Mouse (Mus musculus) forebrain, embryonic 15.5 days (tissue): Measurements from ENCODE around the gene Slco4c1. TPM values are rescaled to one million over a fixed set of nuclear protein-coding genes. Genes with fewer than 3 reads are reported as not detected.

ENCODE experiments used
- ATAC-seq: fragments of 200-750 bp; cut with Nextera tagmentation; replicated peaks from 2 replicates; pipeline ENCODE4 v1.8.0; 2017; ENCODE audit warnings: mild to moderate bottlenecking, moderate TSS enrichment, moderate library complexity
- H3K27ac ChIP-seq: fragments of 300-500 bp; sonication (generic); replicated peaks from 2 replicates; pipeline ENCODE4 v1.5.1; 2015; ENCODE audit warnings: mild to moderate bottlenecking, inconsistent platforms
- H3K27me3 ChIP-seq: fragments of 300-500 bp; sonication (generic); 2 replicates; pipeline ENCODE4 v1.6.1; 2015; ENCODE audit warnings: inconsistent platforms
- H3K36me3 ChIP-seq: fragments of 300-500 bp; sonication (generic); 2 replicates; pipeline ENCODE4 v1.6.1; 2015; ENCODE audit warnings: mild to moderate bottlenecking, inconsistent platforms
- H3K4me1 ChIP-seq: fragments of 300-500 bp; sonication (generic); 2 replicates; pipeline ENCODE4 v1.6.1; 2015; ENCODE audit warnings: inconsistent platforms
- H3K4me2 ChIP-seq: fragments of 300-500 bp; sonication (generic); replicated peaks from 2 replicates; pipeline ENCODE4 v1.6.1; 2015; ENCODE audit warnings: mild to moderate bottlenecking, inconsistent platforms
- H3K4me3 ChIP-seq: fragments of 300-500 bp; sonication (generic); 2 replicates; pipeline ENCODE4 v1.5.1; 2015; ENCODE audit warnings: mild to moderate bottlenecking, inconsistent platforms
- H3K9ac ChIP-seq: fragments of 300-500 bp; sonication (generic); replicated peaks from 2 replicates; pipeline ENCODE4 v1.6.1; 2015; ENCODE audit warnings: mild to moderate bottlenecking, inconsistent platforms
- H3K9me3 ChIP-seq: fragments of 300-500 bp; sonication (generic); 2 replicates; pipeline ENCODE4 v1.6.1; 2016; ENCODE audit warnings: inconsistent platforms
- WGBS: fragments of 180-500 bp; shearing (Covaris S2); methylation state at CpG from one replicate; pipeline ENCODE4 v1.1.7; 2015; ENCODE audit warnings: mixed read lengths; 5-methylcytosine and 5-hydroxymethylcytosine counted together
- polyA plus RNA-seq: library from polyadenylated mRNA; unstranded; fragments of >200 nt; fragmentation: Nextera tagmentation; extraction: Ambion mirVana; gene quantifications from 2 replicates; pipeline ENCODE4 v1.2.1, GENCODE M21; 2015

Slco4c1 gene
- polyA plus RNA-seq, 1 experiment from 2014 or later, result 0.53 TPM

GRCm38 (mm10) chr1:96853541-96853940 lies 18.4 kb downstream of the Slco4c1 start:
- Histone ChIP-seq H3K36me3 (no peaks in the 10 kb centered on the region), H3K27ac (no peak overlapping the region), H3K27me3 (no peaks in the 10 kb centered on the region), H3K9ac (no peak overlapping the region), H3K4me1 (no peaks in the 10 kb centered on the region), H3K4me3 (no peak overlapping the region), H3K4me2 (no peak overlapping the region), H3K9me3 (no peaks in the 10 kb centered on the region)
- 71% methylated on average over 4 of the region's 4 CpGs for WGBS
- no peak for ATAC-seq

GRCm38 (mm10) chr1:96849101-96849500 lies 22.9 kb downstream of the Slco4c1 start:
- WGBS, result 67% methylated on average over 4 of the region's 4 CpGs

DNA sequence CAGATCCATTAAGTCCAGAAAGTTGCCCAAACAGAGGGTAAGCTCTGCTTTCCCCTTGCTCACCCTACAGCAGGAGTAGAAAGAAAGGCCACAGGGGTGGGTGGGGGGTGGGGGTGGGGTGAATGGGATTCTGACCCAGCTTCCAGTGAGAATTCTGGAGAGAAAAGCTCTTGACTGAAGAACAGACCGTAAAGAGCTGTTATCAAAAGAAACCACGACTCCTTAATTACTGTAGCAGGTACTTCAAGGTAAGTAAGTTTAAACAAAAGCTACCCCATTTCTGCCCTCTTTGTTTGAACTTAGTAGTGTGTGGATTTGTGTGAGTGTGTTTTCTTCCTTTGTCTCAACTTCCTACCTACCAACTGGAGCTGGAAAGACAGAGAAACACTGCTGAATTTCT lies 23.4 kb downstream of the Slco4c1 start:
- H3K36me3 ChIP-seq, result no peaks in the 10 kb centered on the region
- H3K9ac ChIP-seq, result no peak overlapping the region
- H3K9me3 ChIP-seq, result no peaks in the 10 kb centered on the region
- no peaks in the 10 kb centered on the region for H3K27me3 ChIP-seq
- no peak overlapping the region for H3K4me2 ChIP-seq
- H3K4me1 ChIP-seq, result no peaks in the 10 kb centered on the region
- H3K27ac ChIP-seq, result no peak overlapping the region
- 39% methylated on average over 2 of the region's 2 CpGs for WGBS
- no peak overlapping the region for H3K4me3 ChIP-seq
- ATAC-seq, result no peak

More at GRCm38 (mm10) chr1:96849101-96849500, 22.9 kb downstream of the Slco4c1 start:
- H3K9ac ChIP-seq, result no peak overlapping the region
- H3K4me3 ChIP-seq, result no peak overlapping the region
- no peak overlapping the region for H3K4me2 ChIP-seq
- H3K27me3 ChIP-seq, result no peaks in the 10 kb centered on the region
- no peak for ATAC-seq
- no peaks in the 10 kb centered on the region for H3K9me3 ChIP-seq
- H3K4me1 ChIP-seq, result no peaks in the 10 kb centered on the region
- H3K36me3 ChIP-seq, result no peaks in the 10 kb centered on the region
- no peak overlapping the region for H3K27ac ChIP-seq

GRCm38 (mm10) chr1:96846727-96847126 lies 25.2 kb downstream of the Slco4c1 start:
- no peaks in the 10 kb centered on the region for H3K4me1 ChIP-seq
- no peaks in the 10 kb centered on the region for H3K9me3 ChIP-seq
- no peak overlapping the region for H3K4me3 ChIP-seq
- H3K27ac ChIP-seq, result no peak overlapping the region
- no peaks in the 10 kb centered on the region for H3K36me3 ChIP-seq
- WGBS, result 4% methylated on average over 3 of the region's 3 CpGs
- H3K27me3 ChIP-seq, result no peaks in the 10 kb centered on the region
- peak; percentile 38; the same call in 1 of the 2 replicates for ATAC-seq
- H3K4me2 ChIP-seq, result no peak overlapping the region
- no peak overlapping the region for H3K9ac ChIP-seq

DNA sequence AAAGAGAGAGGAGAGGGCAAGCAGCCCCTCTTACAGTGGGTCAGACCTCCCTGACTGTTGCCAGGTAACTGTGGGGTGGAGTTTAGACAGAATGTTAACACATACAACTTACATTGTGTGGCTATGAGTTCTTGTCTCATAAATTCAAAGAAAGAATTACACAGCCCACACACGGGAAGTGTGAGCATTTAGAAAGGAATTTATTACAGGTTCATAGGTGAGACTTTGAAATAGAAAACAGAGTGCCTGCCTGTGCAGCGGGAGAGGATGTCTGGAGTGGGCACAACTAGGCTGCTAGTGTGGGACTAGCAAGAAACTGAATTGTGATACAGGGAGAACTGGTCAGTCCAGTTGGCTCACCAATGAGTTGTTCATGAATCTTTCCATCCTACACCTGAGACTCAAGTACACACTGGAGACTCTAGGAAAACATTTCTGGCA lies 66.7 kb downstream of the Slco4c1 start:
- 84% methylated on average over 2 of the region's 2 CpGs for WGBS
- H3K27me3 ChIP-seq, result no peaks in the 10 kb centered on the region
- H3K4me2 ChIP-seq, result no peak overlapping the region
- no peaks in the 10 kb centered on the region for H3K4me1 ChIP-seq
- no peak overlapping the region for H3K27ac ChIP-seq
- no peaks in the 10 kb centered on the region for H3K36me3 ChIP-seq
- no peak overlapping the region for H3K4me3 ChIP-seq
- H3K9me3 ChIP-seq, result no peaks in the 10 kb centered on the region
- no peak for ATAC-seq
- no peak overlapping the region for H3K9ac ChIP-seq

- Histone ChIP-seq H3K4me2 (no peak overlapping the region), H3K27me3 (no peaks in the 10 kb centered on the region)
- ATAC-seq, result peak; percentile 60; the same call in 1 of the 2 replicates
Measured at GRCm38 (mm10) chr1:96801595-96801994, 70.4 kb downstream of the Slco4c1 start.

DNA sequence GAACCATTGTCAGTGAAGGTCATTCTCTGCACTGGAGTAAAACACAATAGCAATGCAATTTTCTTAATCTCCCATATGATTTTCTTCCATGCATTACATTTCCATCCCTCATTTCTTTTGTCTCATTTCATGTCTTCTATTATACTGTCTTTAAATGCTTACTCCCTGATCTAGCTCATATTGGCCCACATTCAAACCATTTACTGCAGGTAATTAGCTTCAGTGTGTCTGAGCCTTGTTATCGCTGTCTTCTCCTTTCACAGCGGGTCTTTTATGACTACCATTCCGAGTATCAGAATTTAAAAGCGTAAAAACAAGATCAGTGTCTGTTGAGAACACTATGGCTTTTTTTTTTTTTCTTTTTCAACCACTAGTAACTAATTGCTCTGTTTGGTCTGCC lies 77.3 kb downstream of the Slco4c1 start:
- no peak for ATAC-seq
- H3K9me3 ChIP-seq, result no peaks in the 10 kb centered on the region

More at GRCm38 (mm10) chr1:96801595-96801994, 70.4 kb downstream of the Slco4c1 start:
- no peaks in the 10 kb centered on the region for H3K4me1 ChIP-seq
- no peaks in the 10 kb centered on the region for H3K36me3 ChIP-seq
- no peak overlapping the region for H3K4me3 ChIP-seq
- no peak overlapping the region for H3K9ac ChIP-seq
- H3K9me3 ChIP-seq, result no peaks in the 10 kb centered on the region
- no peak overlapping the region for H3K27ac ChIP-seq

GRCm38 (mm10) chr1:96794290-96794689 lies 77.7 kb downstream of the Slco4c1 start:
- Histone ChIP-seq H3K9ac (no peak overlapping the region), H3K4me2 (no peak overlapping the region), H3K27ac (no peak overlapping the region), H3K9me3 (no peaks in the 10 kb centered on the region), H3K4me3 (no peak overlapping the region), H3K4me1 (no peaks in the 10 kb centered on the region), H3K27me3 (no peaks in the 10 kb centered on the region), H3K36me3 (no peaks in the 10 kb centered on the region)
- ATAC-seq, result no peak
- WGBS, result 39% methylated on average over 5 of the region's 5 CpGs

More for the DNA sequence above, 77.3 kb downstream of the Slco4c1 start:
- H3K36me3 ChIP-seq, result no peaks in the 10 kb centered on the region
- no peak overlapping the region for H3K9ac ChIP-seq
- H3K4me2 ChIP-seq, result no peak overlapping the region
- 30% methylated on average over 4 of the region's 4 CpGs for WGBS
- H3K4me3 ChIP-seq, result no peak overlapping the region
- no peaks in the 10 kb centered on the region for H3K27me3 ChIP-seq
- H3K4me1 ChIP-seq, result no peaks in the 10 kb centered on the region
- no peak overlapping the region for H3K27ac ChIP-seq

- Histone ChIP-seq H3K4me1 (no peaks in the 10 kb centered on the region), H3K9me3 (no peaks in the 10 kb centered on the region), H3K4me2 (no peak overlapping the region), H3K27ac (no peak overlapping the region), H3K36me3 (no peaks in the 10 kb centered on the region), H3K9ac (no peak overlapping the region), H3K27me3 (no peaks in the 10 kb centered on the region), H3K4me3 (no peak overlapping the region)
- WGBS, result 92% methylated on average over 1 of the region's 1 CpGs
- no peak for ATAC-seq
Measured at GRCm38 (mm10) chr1:96789268-96789667, 82.7 kb downstream of the Slco4c1 start.

- Histone ChIP-seq H3K27me3 (no peaks in the 10 kb centered on the region), H3K9ac (no peak overlapping the region), H3K27ac (0 out of 2 replicates have a peak overlapping the region, but pooled peaks have one; percentile 23), H3K4me1 (no peaks in the 10 kb centered on the region), H3K9me3 (no peaks in the 10 kb centered on the region), H3K4me3 (no peak overlapping the region), H3K4me2 (no peak overlapping the region), H3K36me3 (no peaks in the 10 kb centered on the region)
- 92% methylated on average over 4 of the region's 4 CpGs for WGBS
- peak; percentile 61 for ATAC-seq
Measured at GRCm38 (mm10) chr1:96774174-96774573, 97.8 kb downstream of the Slco4c1 start.

- peak; percentile 78 for ATAC-seq
- Histone ChIP-seq H3K4me3 (no peak overlapping the region), H3K27ac (peak overlapping the region; percentile 44; the same call in 1 of the 2 replicates), H3K4me1 (no peaks in the 10 kb centered on the region), H3K4me2 (no peak overlapping the region), H3K36me3 (no peaks in the 10 kb centered on the region), H3K27me3 (no peaks in the 10 kb centered on the region), H3K9me3 (no peaks in the 10 kb centered on the region), H3K9ac (no peak overlapping the region)
- WGBS, result 48% methylated on average over 5 of the region's 5 CpGs
Measured at GRCm38 (mm10) chr1:96773712-96774111, 98.3 kb downstream of the Slco4c1 start.

GRCm38 (mm10) chr1:96770283-96770682 lies 101.7 kb downstream of the Slco4c1 start:
- H3K4me2 ChIP-seq, result no peak overlapping the region
- H3K27ac ChIP-seq, result no peak overlapping the region
- no peak overlapping the region for H3K9ac ChIP-seq
- H3K27me3 ChIP-seq, result no peaks in the 10 kb centered on the region
- no peaks in the 10 kb centered on the region for H3K36me3 ChIP-seq
- H3K4me3 ChIP-seq, result no peak overlapping the region
- WGBS, result 69% methylated on average over 1 of the region's 1 CpGs
- no peaks in the 10 kb centered on the region for H3K9me3 ChIP-seq
- ATAC-seq, result no peak
- H3K4me1 ChIP-seq, result no peaks in the 10 kb centered on the region

DNA sequence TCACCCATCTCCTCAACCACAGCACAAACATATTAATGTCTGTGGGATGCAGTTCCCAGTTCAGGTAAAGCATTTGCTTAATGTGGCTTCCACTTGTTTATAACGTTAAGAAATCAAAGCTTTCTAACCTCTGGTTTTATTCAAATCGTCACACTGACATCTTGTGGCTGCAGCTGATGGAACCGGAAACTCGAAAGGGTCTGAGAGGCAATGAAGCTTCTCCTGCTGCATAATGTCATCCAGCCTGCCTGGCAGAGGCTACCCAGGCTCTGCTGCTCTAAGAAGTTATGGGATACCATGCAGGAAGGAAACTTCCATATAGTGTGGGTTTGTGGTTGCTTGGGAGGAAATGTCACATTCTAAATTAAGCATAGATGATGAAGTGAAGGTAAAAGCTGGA lies 103.7 kb downstream of the Slco4c1 start:
- no peaks in the 10 kb centered on the region for H3K4me1 ChIP-seq
- H3K4me2 ChIP-seq, result no peak overlapping the region
- no peak overlapping the region for H3K4me3 ChIP-seq
- H3K27me3 ChIP-seq, result no peaks in the 10 kb centered on the region
- H3K36me3 ChIP-seq, result no peaks in the 10 kb centered on the region
- H3K9ac ChIP-seq, result no peak overlapping the region
- H3K9me3 ChIP-seq, result no peaks in the 10 kb centered on the region
- peak; percentile 57; the same call in 1 of the 2 replicates for ATAC-seq
- WGBS, result 22% methylated on average over 4 of the region's 4 CpGs
- H3K27ac ChIP-seq, result no peak overlapping the region
